Mouse (Mus musculus) myocyte (in vitro differentiated cells): ENCODE measurements around the gene Mrpl20.

Experiments used
- CEBPB ChIP-seq: IDR thresholded peaks from 2 replicates; pipeline ENCODE4 v1.6.1; 2011; ENCODE audit warnings: mild to moderate bottlenecking, moderate library complexity; ENCODE audit not compliant: poor library complexity, insufficient read depth, severe bottlenecking
- E2F4 ChIP-seq: IDR thresholded peaks from one replicate; pipeline ENCODE4 v1.6.1; 2011; ENCODE audit warnings: mild to moderate bottlenecking, control low read depth, moderate library complexity; ENCODE audit not compliant: insufficient read depth
- MAX ChIP-seq: IDR thresholded peaks from one replicate; pipeline ENCODE4 v1.6.1; 2011; ENCODE audit warnings: low read depth, mild to moderate bottlenecking, control low read depth
- MYOD1 ChIP-seq, 3 experiments: IDR thresholded peaks; one replicate each; pipeline ENCODE4 v1.6.1; 2011; ENCODE audit warnings: control low read depth in 2 of 3, low read depth in 2 of 3, mild to moderate bottlenecking in 2 of 3, moderate library complexity in 1 of 3; ENCODE audit not compliant: insufficient read length in 2 of 3, control insufficient read depth in 1 of 3
- MYOG ChIP-seq, 3 experiments: IDR thresholded peaks; one replicate each; pipeline ENCODE4 v1.6.1; 2011; ENCODE audit warnings: control low read depth in 2 of 3, low read depth in 2 of 3, mild to moderate bottlenecking in 2 of 3; ENCODE audit not compliant: insufficient read length in 2 of 3, control insufficient read depth in 1 of 3, insufficient read depth in 1 of 3
- POLR2A ChIP-seq: IDR thresholded peaks from one replicate; pipeline ENCODE4 v1.6.1; 2011; ENCODE audit warnings: low read depth, mild to moderate bottlenecking, control low read depth, moderate library complexity; ENCODE audit not compliant: insufficient read length
- POLR2AphosphoS2 ChIP-seq: IDR thresholded peaks from one replicate; pipeline ENCODE4 v1.6.1; 2011; ENCODE audit warnings: low read depth, control low read depth; ENCODE audit not compliant: insufficient read length
- REST ChIP-seq: IDR thresholded peaks from one replicate; pipeline ENCODE4 v1.6.1; 2011; ENCODE audit warnings: mild to moderate bottlenecking, control low read depth, moderate library complexity; ENCODE audit not compliant: insufficient read depth, insufficient read length
- SRF ChIP-seq: IDR thresholded peaks from one replicate; pipeline ENCODE4 v1.6.1; 2011; ENCODE audit warnings: low read depth; ENCODE audit not compliant: control insufficient read depth, insufficient read length
- TCF12 ChIP-seq: IDR thresholded peaks from one replicate; pipeline ENCODE4 v1.6.1; 2011; ENCODE audit warnings: mild to moderate bottlenecking, control low read depth; ENCODE audit not compliant: poor library complexity, insufficient read depth, severe bottlenecking
- TCF3 ChIP-seq: IDR thresholded peaks from one replicate; pipeline ENCODE4 v1.6.1; 2011; ENCODE audit warnings: low read depth, control low read depth; ENCODE audit not compliant: insufficient read length
- USF1 ChIP-seq: IDR thresholded peaks from one replicate; pipeline ENCODE4 v1.6.1; 2011; ENCODE audit warnings: low read depth, mild to moderate bottlenecking, control low read depth, moderate library complexity

GRCm38 (mm10) chr4:155823443-155823842, 20.8 kb downstream of the Mrpl20 start:
- TF ChIP-seq POLR2A = no peak
- TF ChIP-seq E2F4 = no peak
- TF ChIP-seq USF1 = no peak
- no peak for TF ChIP-seq TCF3
- no peak for TF ChIP-seq SRF
- no peak for TF ChIP-seq MYOG (IDR thresholded peaks at IDR 0.05; ENCODE audit: control insufficient read depth in 1 of 3, insufficient read depth in 1 of 3, insufficient read length in 2 of 3, low read depth in 2 of 3)
- TF ChIP-seq MAX = no peak
- TF ChIP-seq TCF12 = no peak
- TF ChIP-seq CEBPB = no peak
- no peak for TF ChIP-seq REST
- TF ChIP-seq POLR2AphosphoS2 = no peak
- no peak for TF ChIP-seq MYOD1 (IDR thresholded peaks at IDR 0.05; ENCODE audit: control insufficient read depth in 1 of 3, insufficient read length in 2 of 3, low read depth in 2 of 3)
